Mouse (Mus musculus) liver, postnatal 0 days (tissue): ENCODE data around the gene Slc19a1.

ENCODE experiments used
- CTCF ChIP-seq: sonication (generic); IDR thresholded peaks from 2 replicates; pipeline ENCODE4 v1.5.1; 2016; ENCODE audit warnings: antibody characterized with exemption, low read depth
- EP300 ChIP-seq: IDR thresholded peaks from 2 replicates; pipeline ENCODE4 v1.6.1; 2016; ENCODE audit warnings: antibody characterized with exemption, low read depth, mild to moderate bottlenecking

GRCm38 (mm10) chr10:77008109-77008561 is 23.9 kb upstream of the Slc19a1 start:
- TF ChIP-seq CTCF = no peak
- TF ChIP-seq EP300 = no peak
